Mouse (Mus musculus): ENCODE measurements around the gene Tanc1. TPM values are rescaled to one million over a fixed set of nuclear protein-coding genes. Genes with fewer than 3 reads are reported as not detected.
"Not testable (repeated sequence)": the region's sequence is repeated elsewhere in the genome, so short reads cannot be mapped to it uniquely, and the experiment has no call there.

Tanc1 gene
- polyA plus RNA-seq, 1 experiment = 7.2 TPM

GRCm38 (mm10) chr2:59843156-59843555 is 231.3 kb downstream of the Tanc1 start:
- TF ChIP-seq POLR2A (IDR thresholded peaks at IDR 0.05; ENCODE audit: low read depth, low read length) = 0 out of 2 replicates have a peak, but pooled peaks have one; percentile 25
- TF ChIP-seq CTCF (IDR thresholded peaks at IDR 0.05; ENCODE audit: extremely low read depth, insufficient read length, insufficient replicate concordance, low read depth, low read length) = no peak
- Histone ChIP-seq H3K4me1 (ENCODE audit: control insufficient read depth, insufficient read depth, insufficient read length, low read length) (peaks cover 20% of the 10 kb centered on the region), H3K36me3 (ENCODE audit: control insufficient read depth, insufficient read depth, low read length) (peaks cover 23% of the 10 kb centered on the region), H3K27ac (ENCODE audit: insufficient read depth, low read depth, low read length) (peak overlapping the region; percentile 79), H3K4me3 (ENCODE audit: low read depth, low read length) (no peak overlapping the region), H3K27me3 (ENCODE audit: control insufficient read depth, insufficient read depth, low read length) (no peaks in the 10 kb centered on the region)
- WGBS = 95% methylated on average over 21 of the region's 21 CpGs

- no peaks in the 10 kb centered on the region for H3K27me3 ChIP-seq (ENCODE audit: control insufficient read depth, insufficient read depth, low read length)
- no peak overlapping the region for H3K27ac ChIP-seq (ENCODE audit: insufficient read depth, low read depth, low read length)
- TF ChIP-seq CTCF (IDR thresholded peaks at IDR 0.05; ENCODE audit: extremely low read depth, insufficient read length, insufficient replicate concordance, low read depth, low read length) = no peak
- TF ChIP-seq POLR2A (IDR thresholded peaks at IDR 0.05; ENCODE audit: low read depth, low read length) = no peak
- no peak overlapping the region for H3K4me3 ChIP-seq (ENCODE audit: low read depth, low read length)
- peaks cover 23% of the 10 kb centered on the region for H3K36me3 ChIP-seq (ENCODE audit: control insufficient read depth, insufficient read depth, low read length)
- 94% methylated on average over 6 of the region's 6 CpGs for WGBS
- peaks cover 20% of the 10 kb centered on the region for H3K4me1 ChIP-seq (ENCODE audit: control insufficient read depth, insufficient read depth, insufficient read length, low read length)
Observed at GRCm38 (mm10) chr2:59843848-59844247, 232.0 kb downstream of the Tanc1 start.

- not testable (repeated sequence) for H3K27me3 ChIP-seq (ENCODE audit: control insufficient read depth, insufficient read depth, low read length); H3K4me1 ChIP-seq (ENCODE audit: control insufficient read depth, insufficient read depth, insufficient read length, low read length); H3K4me3 ChIP-seq (ENCODE audit: low read depth, low read length); H3K27ac ChIP-seq (ENCODE audit: insufficient read depth, low read depth, low read length); H3K36me3 ChIP-seq (ENCODE audit: control insufficient read depth, insufficient read depth, low read length)
- 83% methylated on average over 5 of the region's 5 CpGs for WGBS
Observed at GRCm38 (mm10) chr2:59851885-59852284, 240.0 kb downstream of the Tanc1 start.

GRCm38 (mm10) chr2:59852916-59853315 is 241.1 kb downstream of the Tanc1 start:
- TF ChIP-seq POLR2A (IDR thresholded peaks at IDR 0.05; ENCODE audit: low read depth, low read length) (no peak), CTCF (IDR thresholded peaks at IDR 0.05; ENCODE audit: extremely low read depth, insufficient read length, insufficient replicate concordance, low read depth, low read length) (no peak)
- Histone ChIP-seq H3K4me1 (ENCODE audit: control insufficient read depth, insufficient read depth, insufficient read length, low read length) (peaks cover 3% of the 10 kb centered on the region; the same call in 1 of the 2 replicates), H3K4me3 (ENCODE audit: low read depth, low read length) (no peak overlapping the region), H3K36me3 (ENCODE audit: control insufficient read depth, insufficient read depth, low read length) (no peaks in the 10 kb centered on the region), H3K27me3 (ENCODE audit: control insufficient read depth, insufficient read depth, low read length) (no peaks in the 10 kb centered on the region), H3K27ac (ENCODE audit: insufficient read depth, low read depth, low read length) (no peak overlapping the region)
- 94% methylated on average over 11 of the region's 11 CpGs for WGBS

- TF ChIP-seq CTCF (IDR thresholded peaks at IDR 0.05; ENCODE audit: extremely low read depth, insufficient read length, insufficient replicate concordance, low read depth, low read length) (no peak), POLR2A (IDR thresholded peaks at IDR 0.05; ENCODE audit: low read depth, low read length) (no peak)
- Histone ChIP-seq H3K4me3 (ENCODE audit: low read depth, low read length) (no peak overlapping the region), H3K4me1 (ENCODE audit: control insufficient read depth, insufficient read depth, insufficient read length, low read length) (peaks cover 3% of the 10 kb centered on the region; the same call in 1 of the 2 replicates), H3K27me3 (ENCODE audit: control insufficient read depth, insufficient read depth, low read length) (no peaks in the 10 kb centered on the region), H3K36me3 (ENCODE audit: control insufficient read depth, insufficient read depth, low read length) (no peaks in the 10 kb centered on the region), H3K27ac (ENCODE audit: insufficient read depth, low read depth, low read length) (no peak overlapping the region)
- 93% methylated on average over 10 of the region's 10 CpGs for WGBS
Observed at GRCm38 (mm10) chr2:59853543-59853942, 241.7 kb downstream of the Tanc1 start.

GRCm38 (mm10) chr2:59854363-59854762 is 242.5 kb downstream of the Tanc1 start:
- Histone ChIP-seq H3K4me3 (ENCODE audit: low read depth, low read length) (no peak overlapping the region), H3K27ac (ENCODE audit: insufficient read depth, low read depth, low read length) (no peak overlapping the region), H3K4me1 (ENCODE audit: control insufficient read depth, insufficient read depth, insufficient read length, low read length) (peaks cover 3% of the 10 kb centered on the region; the same call in 1 of the 2 replicates), H3K36me3 (ENCODE audit: control insufficient read depth, insufficient read depth, low read length) (no peaks in the 10 kb centered on the region), H3K27me3 (ENCODE audit: control insufficient read depth, insufficient read depth, low read length) (no peaks in the 10 kb centered on the region)
- WGBS = 90% methylated on average over 9 of the region's 9 CpGs
- TF ChIP-seq POLR2A (IDR thresholded peaks at IDR 0.05; ENCODE audit: low read depth, low read length) (no peak), CTCF (IDR thresholded peaks at IDR 0.05; ENCODE audit: extremely low read depth, insufficient read length, insufficient replicate concordance, low read depth, low read length) (no peak)

GRCm38 (mm10) chr2:59862618-59863017 is 250.8 kb downstream of the Tanc1 start:
- TF ChIP-seq POLR2A (IDR thresholded peaks at IDR 0.05; ENCODE audit: low read depth, low read length) (no peak), CTCF (IDR thresholded peaks at IDR 0.05; ENCODE audit: extremely low read depth, insufficient read length, insufficient replicate concordance, low read depth, low read length) (no peak)
- peaks cover 3% of the 10 kb centered on the region for H3K36me3 ChIP-seq (ENCODE audit: control insufficient read depth, insufficient read depth, low read length)
- no peak overlapping the region for H3K4me3 ChIP-seq (ENCODE audit: low read depth, low read length)
- H3K4me1 ChIP-seq (ENCODE audit: control insufficient read depth, insufficient read depth, insufficient read length, low read length) = no peaks in the 10 kb centered on the region
- 89% methylated on average over 6 of the region's 6 CpGs for WGBS
- no peak overlapping the region for H3K27ac ChIP-seq (ENCODE audit: insufficient read depth, low read depth, low read length)
- H3K27me3 ChIP-seq (ENCODE audit: control insufficient read depth, insufficient read depth, low read length) = no peaks in the 10 kb centered on the region

GRCm38 (mm10) chr2:59870526-59870925 is 258.7 kb downstream of the Tanc1 start:
- H3K4me1 ChIP-seq (ENCODE audit: control insufficient read depth, insufficient read depth, insufficient read length, low read length) = no peaks in the 10 kb centered on the region
- TF ChIP-seq POLR2A (IDR thresholded peaks at IDR 0.05; ENCODE audit: low read depth, low read length) (no peak), CTCF (IDR thresholded peaks at IDR 0.05; ENCODE audit: extremely low read depth, insufficient read length, insufficient replicate concordance, low read depth, low read length) (no peak)
- 83% methylated on average over 6 of the region's 6 CpGs for WGBS

More at GRCm38 (mm10) chr2:59870526-59870925, 258.7 kb downstream of the Tanc1 start:
- Histone ChIP-seq H3K36me3 (ENCODE audit: control insufficient read depth, insufficient read depth, low read length) (peaks cover 13% of the 10 kb centered on the region; the same call in 1 of the 2 replicates), H3K4me3 (ENCODE audit: low read depth, low read length) (no peak overlapping the region), H3K27me3 (ENCODE audit: control insufficient read depth, insufficient read depth, low read length) (no peaks in the 10 kb centered on the region), H3K27ac (ENCODE audit: insufficient read depth, low read depth, low read length) (no peak overlapping the region)

Measured in small intestine, adult 2 months (tissue).